Mouse (Mus musculus) hematopoietic multipotent progenitor cell, adult 10-12 weeks (in vitro differentiated cells): Measurements from ENCODE around the gene Foxk1. TPM values are rescaled to one million over a fixed set of nuclear protein-coding genes. Genes with fewer than 3 reads are reported as not detected.

Experiments used
- polyA plus RNA-seq: library from polyadenylated mRNA; stranded (reverse); fragments of >175 nt; gene quantifications from 2 replicates; pipeline ENCODE4 v1.2.3, GENCODE M21; 2012; ENCODE audit warnings: low replicate concordance

The Foxk1 gene
- polyA plus RNA-seq, result 81.6 and 99.2 TPM in 2 replicates

DNA sequence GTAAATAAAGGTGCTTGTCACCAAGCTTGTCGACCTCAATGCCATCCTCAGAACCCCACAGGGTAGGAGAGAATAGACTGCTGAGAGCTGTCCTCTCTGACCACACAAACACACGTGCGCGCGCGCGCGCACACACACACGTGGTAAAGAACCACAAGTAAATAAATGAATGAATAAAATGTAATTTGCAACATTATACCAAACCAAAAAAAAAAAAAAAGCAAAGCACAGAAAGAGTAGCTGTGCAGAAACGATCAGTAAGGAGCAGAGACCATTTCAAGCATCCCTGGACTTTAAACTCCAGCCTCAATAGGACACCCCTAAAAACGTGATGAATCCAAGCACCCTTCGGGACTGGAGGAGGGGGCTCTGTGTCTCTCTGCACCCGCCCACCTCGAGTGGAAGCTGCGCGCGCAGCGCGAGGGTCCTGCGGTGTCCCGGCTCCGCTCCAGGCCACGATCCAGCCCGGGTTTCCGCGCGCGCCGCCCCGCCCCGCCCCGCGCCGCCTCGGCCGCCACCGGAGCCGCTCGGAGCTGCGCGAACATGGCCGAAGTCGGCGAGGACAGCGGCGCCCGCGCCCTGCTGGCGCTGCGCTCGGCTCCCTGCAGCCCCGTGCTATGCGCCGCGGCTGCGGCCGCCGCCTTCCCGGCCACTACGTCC, at the start of gene Foxk1:
Foxk1 (plus strand) TSS at position 517 of the 660 bp plus-strand sequence.

DNA sequence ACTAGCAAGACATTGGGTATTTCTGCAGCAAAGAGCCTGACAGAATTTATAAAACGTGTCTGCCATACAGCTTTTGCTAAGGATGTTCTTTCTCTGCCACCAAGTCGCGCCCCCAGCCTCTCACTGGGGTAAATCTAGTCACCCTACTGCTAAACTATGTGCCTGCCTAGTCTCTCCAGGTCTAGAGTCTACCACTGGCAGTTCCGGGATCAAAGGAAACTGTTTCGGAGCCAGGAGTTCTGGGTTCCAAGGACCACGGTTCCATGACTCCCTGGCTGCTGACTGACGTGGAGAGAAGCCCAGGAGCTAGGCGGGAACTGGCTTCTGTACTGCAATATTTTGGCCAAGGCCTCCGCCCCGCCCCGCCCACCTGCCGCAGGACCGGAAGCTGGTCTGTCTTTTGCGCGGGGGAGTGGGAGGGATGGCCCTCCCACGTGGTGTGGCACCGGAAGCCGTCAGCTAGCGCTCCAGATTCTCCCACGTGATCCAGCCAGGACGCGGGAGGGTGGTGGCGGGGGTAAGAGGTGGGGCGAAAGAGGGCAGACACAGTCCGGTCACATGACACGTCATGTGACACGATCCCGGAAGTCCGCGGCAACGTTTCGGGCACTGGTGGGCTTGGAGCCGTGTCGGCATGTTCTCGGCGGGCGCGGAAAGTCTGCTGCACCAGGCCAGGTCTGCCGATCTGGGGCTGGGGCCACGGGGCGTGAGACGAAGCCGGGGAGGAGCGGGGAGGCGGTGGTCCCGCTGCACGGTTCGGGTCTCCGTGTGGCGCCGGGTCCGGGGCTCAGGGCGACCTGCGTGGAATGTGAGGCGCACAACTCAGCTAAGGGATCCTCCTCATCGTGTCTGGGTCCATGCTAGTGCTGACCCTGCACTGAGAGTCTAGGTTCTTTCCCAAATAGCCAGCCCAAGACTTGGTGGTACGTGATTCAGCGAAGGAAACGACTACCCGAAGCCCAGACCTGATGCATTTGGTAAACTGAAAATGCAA, 62.5 kb downstream of the Foxk1 start, which contains the start of gene Ap5z1:
Ap5z1 (plus strand) TSS at position 484 of the 994 bp plus-strand sequence.

Other genes starting within 250 kb of the Foxk1 start
- 60.3 and 85.7 TPM in 2 replicates for gene Ap5z1, start 62.4 kb downstream of the Foxk1 start, polyA plus RNA-seq
- not detected in 2 replicates for gene Papolb, start 128.6 kb downstream of the Foxk1 start, polyA plus RNA-seq
- gene Radil, start 149.6 kb downstream of the Foxk1 start, polyA plus RNA-seq, result 0.42 and 0.48 TPM in 2 replicates
- gene Mmd2, start 207.3 kb downstream of the Foxk1 start, polyA plus RNA-seq, result not detected in 2 replicates
- gene Wipi2, start 226.2 kb downstream of the Foxk1 start, polyA plus RNA-seq, result 20.1 and 23.6 TPM in 2 replicates